Mouse (Mus musculus) heart, embryonic 11.5 days (tissue): ENCODE measurements around the gene Gm3336. TPM values are rescaled to one million over a fixed set of nuclear protein-coding genes. Genes with fewer than 3 reads are reported as not detected.

Source experiments
- ATAC-seq: fragments of 200-750 bp; cut with Nextera tagmentation; replicated peaks from 2 replicates; pipeline ENCODE4 v1.8.0; 2017; ENCODE audit warnings: moderate library complexity; ENCODE audit not compliant: insufficient number of reproducible peaks, low FRiP score, low TSS enrichment
- H3K27ac ChIP-seq: fragments of 300-500 bp; sonication (generic); 2 replicates; pipeline ENCODE4 v1.5.1; 2014; ENCODE audit warnings: mild to moderate bottlenecking, low read depth, low read length
- H3K27me3 ChIP-seq: fragments of 300-500 bp; sonication (generic); 2 replicates; pipeline ENCODE4 v1.6.1; 2014; ENCODE audit warnings: mild to moderate bottlenecking, low read length, mixed read lengths; ENCODE audit not compliant: control insufficient read depth, insufficient read depth
- H3K36me3 ChIP-seq: fragments of 300-500 bp; sonication (generic); 2 replicates; pipeline ENCODE4 v1.6.1; 2014; ENCODE audit warnings: mild to moderate bottlenecking, low read length, moderate library complexity, mixed read lengths; ENCODE audit not compliant: control insufficient read depth, insufficient read depth
- H3K4me1 ChIP-seq: fragments of 300-500 bp; sonication (generic); 2 replicates; pipeline ENCODE4 v1.6.1; 2014; ENCODE audit warnings: low read length; ENCODE audit not compliant: control insufficient read depth, insufficient read depth
- H3K4me2 ChIP-seq: fragments of 300-500 bp; sonication (generic); 2 replicates; pipeline ENCODE4 v1.6.1; 2014; ENCODE audit warnings: mild to moderate bottlenecking, moderate library complexity
- H3K4me3 ChIP-seq: fragments of 300-500 bp; sonication (generic); 2 replicates; pipeline ENCODE4 v1.5.1; 2014; ENCODE audit warnings: low read depth, low read length
- H3K9ac ChIP-seq: fragments of 300-500 bp; sonication (generic); 2 replicates; pipeline ENCODE4 v1.6.1; 2014; ENCODE audit warnings: mild to moderate bottlenecking, low read depth, low read length, moderate library complexity
- H3K9me3 ChIP-seq: fragments of 300-500 bp; sonication (generic); replicated peaks from 2 replicates; pipeline ENCODE4 v1.6.1; 2016; ENCODE audit warnings: low read length; ENCODE audit not compliant: control insufficient read depth
- WGBS: fragments of 180-500 bp; shearing (Covaris S2); extraction: QIAGEN DNeasy Blood & Tissue Kit; methylation state at CpG from one replicate; pipeline ENCODE4 v1.1.7; 2014; ENCODE audit not compliant: insufficient replicate concordance; 5-methylcytosine and 5-hydroxymethylcytosine counted together
- polyA plus RNA-seq: library from polyadenylated mRNA; unstranded; fragments of >200 nt; fragmentation: Nextera tagmentation; extraction: Ambion mirVana; gene quantifications from 2 replicates; pipeline ENCODE4 v1.2.1, GENCODE M21; 2014

Gm3336 gene
- polyA plus RNA-seq, 1 experiment from 2014 or later: not detected

- no peak for ATAC-seq
- Histone ChIP-seq H3K9ac (no peak overlapping the region), H3K4me2 (peak overlapping the region; percentile 14), H3K27me3 (peaks cover 2% of the 10 kb centered on the region; the same call in 1 of the 2 replicates), H3K4me3 (no peak overlapping the region), H3K4me1 (peaks cover 29% of the 10 kb centered on the region), H3K9me3 (no peaks in the 10 kb centered on the region), H3K27ac (0 out of 2 replicates have a peak overlapping the region, but pooled peaks have one; percentile 25), H3K36me3 (peaks cover 8% of the 10 kb centered on the region; the same call in 1 of the 2 replicates)
- 57% methylated on average over 8 of the region's 8 CpGs for WGBS
Observed at GRCm38 (mm10) chr8:70764026-70764425, 45.7 kb downstream of the Gm3336 start.

GRCm38 (mm10) chr8:70764676-70765075 lies 46.3 kb downstream of the Gm3336 start:
- Histone ChIP-seq H3K27ac (0 out of 2 replicates have a peak overlapping the region, but pooled peaks have one; percentile 22), H3K27me3 (peaks cover 2% of the 10 kb centered on the region; the same call in 1 of the 2 replicates), H3K36me3 (peaks cover 8% of the 10 kb centered on the region; the same call in 1 of the 2 replicates), H3K4me2 (peak overlapping the region; percentile 14; the same call in 1 of the 2 replicates), H3K4me1 (peaks cover 29% of the 10 kb centered on the region), H3K9ac (no peak overlapping the region), H3K4me3 (no peak overlapping the region), H3K9me3 (no peaks in the 10 kb centered on the region)
- 90% methylated on average over 13 of the region's 13 CpGs for WGBS
- no peak for ATAC-seq

GRCm38 (mm10) chr8:70765329-70765728 lies 47.0 kb downstream of the Gm3336 start:
- Histone ChIP-seq H3K4me2 (peak overlapping the region; percentile 97), H3K9ac (peak overlapping the region; percentile 73; the same call in 1 of the 2 replicates), H3K27me3 (peaks cover 2% of the 10 kb centered on the region; the same call in 1 of the 2 replicates), H3K27ac (no peak overlapping the region), H3K4me3 (peak overlapping the region; percentile 47), H3K4me1 (peaks cover 29% of the 10 kb centered on the region), H3K36me3 (peaks cover 8% of the 10 kb centered on the region; the same call in 1 of the 2 replicates), H3K9me3 (no peaks in the 10 kb centered on the region)
- no peak for ATAC-seq
- 66% methylated on average over 9 of the region's 9 CpGs for WGBS

- Histone ChIP-seq H3K27ac (no peak overlapping the region), H3K4me2 (peak overlapping the region; percentile 97), H3K9me3 (no peaks in the 10 kb centered on the region), H3K36me3 (peaks cover 14% of the 10 kb centered on the region), H3K4me1 (peaks cover 29% of the 10 kb centered on the region), H3K4me3 (peak overlapping the region; percentile 47), H3K27me3 (peaks cover 2% of the 10 kb centered on the region; the same call in 1 of the 2 replicates), H3K9ac (peak overlapping the region; percentile 73)
- WGBS: 2% methylated on average over 34 of the region's 34 CpGs
- no peak for ATAC-seq
Observed at GRCm38 (mm10) chr8:70765838-70766570, 47.7 kb downstream of the Gm3336 start.

- H3K4me2 ChIP-seq: peak overlapping the region; percentile 97
- H3K4me3 ChIP-seq: peak overlapping the region; percentile 47
- H3K36me3 ChIP-seq: peaks cover 14% of the 10 kb centered on the region
- ATAC-seq: peak; percentile 38; the same call in 1 of the 2 replicates
- no peaks in the 10 kb centered on the region for H3K9me3 ChIP-seq
- no peak overlapping the region for H3K27ac ChIP-seq
- peaks cover 2% of the 10 kb centered on the region; the same call in 1 of the 2 replicates for H3K27me3 ChIP-seq
- peak overlapping the region; percentile 73 for H3K9ac ChIP-seq
- H3K4me1 ChIP-seq: peaks cover 22% of the 10 kb centered on the region
- 9% methylated on average over 21 of the region's 21 CpGs for WGBS
Observed at GRCm38 (mm10) chr8:70766571-70767440, 48.5 kb downstream of the Gm3336 start.

- peaks cover 15% of the 10 kb centered on the region for H3K36me3 ChIP-seq
- H3K4me3 ChIP-seq: no peak overlapping the region
- H3K27ac ChIP-seq: no peak overlapping the region
- ATAC-seq: no peak
- H3K27me3 ChIP-seq: peaks cover 2% of the 10 kb centered on the region; the same call in 1 of the 2 replicates
- WGBS: 80% methylated on average over 6 of the region's 6 CpGs
- H3K9ac ChIP-seq: no peak overlapping the region
- H3K9me3 ChIP-seq: no peaks in the 10 kb centered on the region
- peaks cover 22% of the 10 kb centered on the region for H3K4me1 ChIP-seq
- no peak overlapping the region for H3K4me2 ChIP-seq
Observed at GRCm38 (mm10) chr8:70767503-70767902, 49.2 kb downstream of the Gm3336 start.

- Histone ChIP-seq H3K9me3 (no peaks in the 10 kb centered on the region), H3K27me3 (peaks cover 2% of the 10 kb centered on the region; the same call in 1 of the 2 replicates), H3K27ac (no peak overlapping the region), H3K4me3 (no peak overlapping the region), H3K9ac (no peak overlapping the region), H3K4me1 (peaks cover 22% of the 10 kb centered on the region), H3K4me2 (no peak overlapping the region), H3K36me3 (peaks cover 17% of the 10 kb centered on the region)
- WGBS: 92% methylated on average over 31 of the region's 32 CpGs
- ATAC-seq: no peak
Observed at GRCm38 (mm10) chr8:70768231-70768776, 50.0 kb downstream of the Gm3336 start.

GRCm38 (mm10) chr8:70768956-70769355 lies 50.6 kb downstream of the Gm3336 start:
- no peak overlapping the region for H3K4me3 ChIP-seq
- no peak for ATAC-seq
- H3K9ac ChIP-seq: no peak overlapping the region
- H3K36me3 ChIP-seq: peaks cover 17% of the 10 kb centered on the region
- no peak overlapping the region for H3K4me2 ChIP-seq
- 84% methylated on average over 16 of the region's 16 CpGs for WGBS
- no peak overlapping the region for H3K27ac ChIP-seq
- peaks cover 18% of the 10 kb centered on the region for H3K4me1 ChIP-seq
- H3K9me3 ChIP-seq: no peaks in the 10 kb centered on the region
- peaks cover 2% of the 10 kb centered on the region; the same call in 1 of the 2 replicates for H3K27me3 ChIP-seq
